Mouse (Mus musculus): ENCODE data around the gene Gstcd. TPM values are rescaled to one million over a fixed set of nuclear protein-coding genes. Genes with fewer than 3 reads are reported as not detected.

Gene Gstcd
- polyA plus RNA-seq, 1 experiment from 2014 or later, result 4.9 TPM

DNA sequence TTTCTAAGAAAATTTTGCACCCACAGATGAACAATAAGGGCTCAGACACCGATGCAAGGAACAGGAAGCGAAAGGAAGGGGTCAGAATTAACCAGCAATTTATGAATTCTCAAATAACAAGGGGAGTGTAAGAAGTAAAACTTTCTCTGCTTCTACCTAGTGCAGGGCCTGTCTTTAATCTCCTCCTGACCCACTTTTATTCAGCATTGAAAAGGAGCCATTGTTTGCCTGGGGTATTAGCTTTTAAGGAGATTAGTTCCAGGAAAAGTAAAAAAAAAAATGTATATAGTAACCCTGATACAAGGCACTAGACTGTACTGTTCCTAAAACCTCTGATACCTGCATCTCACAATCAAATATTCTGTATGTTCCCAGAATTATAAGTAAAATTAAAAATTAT, 64.9 kb downstream of the Gstcd start:
- Histone ChIP-seq H3K27ac (replicated peaks in 1 of 2; ENCODE audit: control insufficient read depth in 1 of 2, insufficient read depth in 1 of 2, low read depth in 2 of 2, low read length in 2 of 2) (no peak overlapping the region), H3K4me1 (ENCODE audit: control insufficient read depth in 2 of 2, insufficient read depth in 2 of 2, low read length in 2 of 2) (no peaks in the 10 kb centered on the region), H3K27me3 (ENCODE audit: control insufficient read depth, insufficient read depth, low read length) (no peaks in the 10 kb centered on the region), H3K9ac (ENCODE audit: low read length) (no peak overlapping the region), H3K9me3 (ENCODE audit: control insufficient read depth, low read length) (no peaks in the 10 kb centered on the region), H3K36me3 (ENCODE audit: control insufficient read depth, insufficient read depth, low read length) (no peaks in the 10 kb centered on the region), H3K4me2 (ENCODE audit: low read length) (no peak overlapping the region), H3K4me3 (ENCODE audit: control insufficient read depth in 1 of 2, insufficient read depth in 1 of 2, low read depth in 1 of 2, low read length in 2 of 2) (no peak overlapping the region)
- ATAC-seq (ENCODE audit: insufficient number of reproducible peaks, insufficient read depth, low FRiP score, low read depth), result no peak
- 88% methylated on average over 2 of the region's 2 CpGs for WGBS

- Histone ChIP-seq H3K36me3 (ENCODE audit: control insufficient read depth, insufficient read depth, low read length) (peaks cover 14% of the 10 kb centered on the region), H3K27ac (replicated peaks in 1 of 2; ENCODE audit: control insufficient read depth in 1 of 2, insufficient read depth in 1 of 2, low read depth in 2 of 2, low read length in 2 of 2) (no peak overlapping the region), H3K9ac (ENCODE audit: low read length) (no peak overlapping the region), H3K27me3 (ENCODE audit: control insufficient read depth, insufficient read depth, low read length) (no peaks in the 10 kb centered on the region), H3K4me3 (ENCODE audit: control insufficient read depth in 1 of 2, insufficient read depth in 1 of 2, low read depth in 1 of 2, low read length in 2 of 2) (no peak overlapping the region), H3K9me3 (ENCODE audit: control insufficient read depth, low read length) (no peaks in the 10 kb centered on the region), H3K4me2 (ENCODE audit: low read length) (no peak overlapping the region), H3K4me1 (ENCODE audit: control insufficient read depth in 2 of 2, insufficient read depth in 2 of 2, low read length in 2 of 2) (no peaks in the 10 kb centered on the region)
- ATAC-seq (ENCODE audit: insufficient number of reproducible peaks, insufficient read depth, low FRiP score, low read depth), result no peak
- 83% methylated on average over 4 of the region's 4 CpGs for WGBS
Measured at GRCm38 (mm10) chr3:133007250-133007649, 84.6 kb downstream of the Gstcd start.

DNA sequence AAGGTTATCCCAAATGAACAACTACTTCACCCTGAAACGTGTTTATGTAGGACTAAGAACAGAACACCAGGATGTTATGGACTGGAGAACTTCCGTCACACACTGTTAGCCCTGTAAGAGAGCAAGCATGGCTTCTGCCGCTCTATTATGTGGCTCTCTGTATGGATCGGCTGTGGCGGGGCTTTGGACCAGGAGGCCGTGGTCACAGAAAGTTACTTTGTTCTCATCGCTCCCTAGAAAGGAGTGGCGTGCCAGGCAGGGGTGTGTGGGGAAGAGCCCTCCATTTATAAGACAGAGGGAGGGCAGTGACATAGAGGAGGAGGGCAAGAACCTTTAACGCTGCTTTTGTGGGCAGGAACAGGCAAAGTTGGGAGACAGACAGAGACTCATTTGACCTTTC, 95.5 kb downstream of the Gstcd start:
- WGBS, result 87% methylated on average over 9 of the region's 9 CpGs
- H3K4me1 ChIP-seq (ENCODE audit: control insufficient read depth in 2 of 2, insufficient read depth in 2 of 2, low read length in 2 of 2), result no peaks in the 10 kb centered on the region
- H3K36me3 ChIP-seq (ENCODE audit: control insufficient read depth, insufficient read depth, low read length), result peaks cover 13% of the 10 kb centered on the region
- H3K27me3 ChIP-seq (ENCODE audit: control insufficient read depth, insufficient read depth, low read length), result no peaks in the 10 kb centered on the region
- ATAC-seq (ENCODE audit: insufficient number of reproducible peaks, insufficient read depth, low FRiP score, low read depth), result no peak
- no peak overlapping the region for H3K9ac ChIP-seq (ENCODE audit: low read length)
- no peak overlapping the region for H3K27ac ChIP-seq (replicated peaks in 1 of 2; ENCODE audit: control insufficient read depth in 1 of 2, insufficient read depth in 1 of 2, low read depth in 2 of 2, low read length in 2 of 2)
- no peaks in the 10 kb centered on the region for H3K9me3 ChIP-seq (ENCODE audit: control insufficient read depth, low read length)
- no peak overlapping the region for H3K4me2 ChIP-seq (ENCODE audit: low read length)
- no peak overlapping the region for H3K4me3 ChIP-seq (ENCODE audit: control insufficient read depth in 1 of 2, insufficient read depth in 1 of 2, low read depth in 1 of 2, low read length in 2 of 2)

DNA sequence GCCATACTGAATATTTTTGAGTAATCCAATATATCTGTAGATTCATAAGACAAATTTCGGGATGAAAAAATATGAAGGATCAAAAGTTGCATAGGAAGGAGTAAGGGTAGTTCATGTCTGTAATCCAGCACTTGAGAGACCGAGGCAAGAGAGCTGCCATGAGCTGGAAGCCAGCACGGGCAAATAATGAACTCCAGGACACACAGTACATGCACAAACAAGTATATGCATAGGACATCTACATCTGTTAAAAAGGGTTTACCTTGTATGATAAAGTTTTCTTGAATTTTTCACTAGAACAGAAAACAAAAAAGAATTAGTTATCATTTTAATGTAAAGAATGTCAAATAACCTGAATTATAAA, 95.9 kb downstream of the Gstcd start:
- Histone ChIP-seq H3K4me3 (ENCODE audit: control insufficient read depth in 1 of 2, insufficient read depth in 1 of 2, low read depth in 1 of 2, low read length in 2 of 2) (no peak overlapping the region), H3K9ac (ENCODE audit: low read length) (no peak overlapping the region), H3K4me2 (ENCODE audit: low read length) (no peak overlapping the region), H3K27me3 (ENCODE audit: control insufficient read depth, insufficient read depth, low read length) (no peaks in the 10 kb centered on the region), H3K27ac (replicated peaks in 1 of 2; ENCODE audit: control insufficient read depth in 1 of 2, insufficient read depth in 1 of 2, low read depth in 2 of 2, low read length in 2 of 2) (no peak overlapping the region), H3K36me3 (ENCODE audit: control insufficient read depth, insufficient read depth, low read length) (peaks cover 13% of the 10 kb centered on the region), H3K4me1 (ENCODE audit: control insufficient read depth in 2 of 2, insufficient read depth in 2 of 2, low read length in 2 of 2) (no peaks in the 10 kb centered on the region), H3K9me3 (ENCODE audit: control insufficient read depth, low read length) (no peaks in the 10 kb centered on the region)
- 84% methylated on average over 3 of the region's 3 CpGs for WGBS
- ATAC-seq (ENCODE audit: insufficient number of reproducible peaks, insufficient read depth, low FRiP score, low read depth), result no peak

GRCm38 (mm10) chr3:132995172-132995903, 96.5 kb downstream of the Gstcd start:
- WGBS, result 73% methylated on average over 7 of the region's 7 CpGs
- H3K36me3 ChIP-seq (ENCODE audit: control insufficient read depth, insufficient read depth, low read length), result peaks cover 13% of the 10 kb centered on the region
- no peak overlapping the region for H3K4me3 ChIP-seq (ENCODE audit: control insufficient read depth in 1 of 2, insufficient read depth in 1 of 2, low read depth in 1 of 2, low read length in 2 of 2)
- no peaks in the 10 kb centered on the region for H3K27me3 ChIP-seq (ENCODE audit: control insufficient read depth, insufficient read depth, low read length)
- no peak for ATAC-seq (ENCODE audit: insufficient number of reproducible peaks, insufficient read depth, low FRiP score, low read depth)
- no peak overlapping the region for H3K4me2 ChIP-seq (ENCODE audit: low read length)
- H3K9ac ChIP-seq (ENCODE audit: low read length), result no peak overlapping the region
- H3K27ac ChIP-seq (replicated peaks in 1 of 2; ENCODE audit: control insufficient read depth in 1 of 2, insufficient read depth in 1 of 2, low read depth in 2 of 2, low read length in 2 of 2), result no peak overlapping the region
- H3K4me1 ChIP-seq (ENCODE audit: control insufficient read depth in 2 of 2, insufficient read depth in 2 of 2, low read length in 2 of 2), result no peaks in the 10 kb centered on the region
- H3K9me3 ChIP-seq (ENCODE audit: control insufficient read depth, low read length), result no peaks in the 10 kb centered on the region

DNA sequence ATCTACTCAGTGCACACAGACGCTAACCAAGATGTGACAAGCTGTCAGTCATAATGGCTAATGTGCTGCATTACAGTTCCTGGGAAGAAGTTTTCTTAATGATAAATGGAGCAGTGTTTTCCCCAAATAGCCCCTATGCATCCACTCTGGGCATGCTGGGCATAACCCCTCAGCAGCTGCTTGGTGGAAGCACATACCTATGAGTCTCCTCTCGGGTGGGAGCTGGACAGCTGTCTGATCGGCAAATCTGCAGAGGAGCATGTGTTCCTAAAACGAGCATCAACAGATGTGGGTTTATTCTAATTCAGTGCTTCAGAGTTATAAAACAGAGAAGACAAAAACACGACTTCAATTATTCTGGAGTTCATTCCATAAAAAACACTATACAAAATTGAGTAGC, 105.6 kb downstream of the Gstcd start:
- WGBS, result 77% methylated on average over 5 of the region's 5 CpGs
- Histone ChIP-seq H3K27me3 (ENCODE audit: control insufficient read depth, insufficient read depth, low read length) (no peaks in the 10 kb centered on the region), H3K9ac (ENCODE audit: low read length) (no peak overlapping the region), H3K9me3 (ENCODE audit: control insufficient read depth, low read length) (no peaks in the 10 kb centered on the region), H3K36me3 (ENCODE audit: control insufficient read depth, insufficient read depth, low read length) (peaks cover 4% of the 10 kb centered on the region; the same call in 1 of the 2 replicates), H3K4me1 (ENCODE audit: control insufficient read depth in 2 of 2, insufficient read depth in 2 of 2, low read length in 2 of 2) (no peaks in the 10 kb centered on the region), H3K27ac (replicated peaks in 1 of 2; ENCODE audit: control insufficient read depth in 1 of 2, insufficient read depth in 1 of 2, low read depth in 2 of 2, low read length in 2 of 2) (no peak overlapping the region), H3K4me3 (ENCODE audit: control insufficient read depth in 1 of 2, insufficient read depth in 1 of 2, low read depth in 1 of 2, low read length in 2 of 2) (no peak overlapping the region), H3K4me2 (ENCODE audit: low read length) (no peak overlapping the region)
- ATAC-seq (ENCODE audit: insufficient number of reproducible peaks, insufficient read depth, low FRiP score, low read depth), result no peak

DNA sequence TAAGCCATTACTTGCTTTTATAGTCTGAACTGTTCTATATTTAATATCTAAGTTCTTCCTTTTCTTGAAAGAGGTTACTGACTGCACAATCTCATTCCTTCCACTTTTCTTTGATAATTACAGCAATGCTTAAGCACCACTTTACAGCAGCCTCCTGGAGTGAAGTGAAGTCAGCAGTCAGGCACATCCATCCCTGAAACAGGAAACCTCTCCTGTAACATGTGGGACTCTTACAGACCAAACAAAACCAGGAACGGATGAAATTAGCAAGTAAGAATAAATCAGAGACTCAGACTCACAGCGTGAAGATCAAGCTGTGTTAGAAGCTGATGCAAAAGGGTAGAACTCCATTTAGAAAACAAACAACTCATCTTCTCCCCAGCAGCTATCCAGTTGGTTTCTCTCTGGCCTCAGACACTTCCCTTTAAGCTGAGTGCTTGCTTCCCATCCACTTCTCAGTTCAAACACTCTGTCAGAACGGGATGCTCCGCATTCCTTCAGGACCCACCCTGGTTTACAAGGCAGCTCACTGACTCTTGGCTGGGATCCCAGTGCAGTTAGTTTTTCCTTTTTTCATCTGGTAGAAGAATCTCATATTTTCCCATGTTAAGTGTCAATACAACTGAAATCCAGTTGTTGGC, 107.9 kb downstream of the Gstcd start:
- Histone ChIP-seq H3K9ac (ENCODE audit: low read length) (no peak overlapping the region), H3K4me2 (ENCODE audit: low read length) (no peak overlapping the region), H3K27ac (replicated peaks in 1 of 2; ENCODE audit: control insufficient read depth in 1 of 2, insufficient read depth in 1 of 2, low read depth in 2 of 2, low read length in 2 of 2) (no peak overlapping the region), H3K9me3 (ENCODE audit: control insufficient read depth, low read length) (no peaks in the 10 kb centered on the region), H3K27me3 (ENCODE audit: control insufficient read depth, insufficient read depth, low read length) (no peaks in the 10 kb centered on the region), H3K36me3 (ENCODE audit: control insufficient read depth, insufficient read depth, low read length) (peaks cover 6% of the 10 kb centered on the region; the same call in 1 of the 2 replicates), H3K4me1 (ENCODE audit: control insufficient read depth in 2 of 2, insufficient read depth in 2 of 2, low read length in 2 of 2) (no peaks in the 10 kb centered on the region), H3K4me3 (ENCODE audit: control insufficient read depth in 1 of 2, insufficient read depth in 1 of 2, low read depth in 1 of 2, low read length in 2 of 2) (no peak overlapping the region)
- ATAC-seq (ENCODE audit: insufficient number of reproducible peaks, insufficient read depth, low FRiP score, low read depth), result no peak
- 11% methylated on average over 4 of the region's 4 CpGs for WGBS

GRCm38 (mm10) chr3:132981968-132982367, 109.9 kb downstream of the Gstcd start:
- no peak for ATAC-seq (ENCODE audit: insufficient number of reproducible peaks, insufficient read depth, low FRiP score, low read depth)
- no peak overlapping the region for H3K4me2 ChIP-seq (ENCODE audit: low read length)

More at GRCm38 (mm10) chr3:132981968-132982367, 109.9 kb downstream of the Gstcd start:
- Histone ChIP-seq H3K9me3 (ENCODE audit: control insufficient read depth, low read length) (no peaks in the 10 kb centered on the region), H3K4me3 (ENCODE audit: control insufficient read depth in 1 of 2, insufficient read depth in 1 of 2, low read depth in 1 of 2, low read length in 2 of 2) (no peak overlapping the region), H3K4me1 (ENCODE audit: control insufficient read depth in 2 of 2, insufficient read depth in 2 of 2, low read length in 2 of 2) (no peaks in the 10 kb centered on the region), H3K9ac (ENCODE audit: low read length) (no peak overlapping the region), H3K27ac (replicated peaks in 1 of 2; ENCODE audit: control insufficient read depth in 1 of 2, insufficient read depth in 1 of 2, low read depth in 2 of 2, low read length in 2 of 2) (no peak overlapping the region), H3K36me3 (ENCODE audit: control insufficient read depth, insufficient read depth, low read length) (peaks cover 4% of the 10 kb centered on the region; the same call in 1 of the 2 replicates), H3K27me3 (ENCODE audit: control insufficient read depth, insufficient read depth, low read length) (no peaks in the 10 kb centered on the region)
- WGBS, result 95% methylated on average over 2 of the region's 2 CpGs
